Mouse (Mus musculus) MEL (cell line): ENCODE measurements around the gene Igdcc3. TPM values are rescaled to one million over a fixed set of nuclear protein-coding genes. Genes with fewer than 3 reads are reported as not detected.

Source experiments
- DNase-seq: peaks from one replicate; pipeline ENCODE4 v3.0.0; 2011; ENCODE audit warnings: low read depth, low spot score
- H3K27ac ChIP-seq: 2 replicates; pipeline ENCODE4 v1.5.1; 2012; ENCODE audit warnings: low read depth, mild to moderate bottlenecking, control low read depth, low read length, moderate library complexity; ENCODE audit not compliant: control insufficient read depth
- H3K27me3 ChIP-seq, 2 experiments: fragments of 150-350 bp in 1 of 2; sonication (generic) in 1 of 2; 2 replicates each; pipeline ENCODE4 v1.6.1; 2012; ENCODE audit warnings: low read length in 2 of 2, mild to moderate bottlenecking in 2 of 2, improper control_type of control experiment in 1 of 2, moderate library complexity in 1 of 2; ENCODE audit not compliant: insufficient read depth in 2 of 2, control insufficient read depth in 1 of 2
- H3K36me3 ChIP-seq, 2 experiments: 2 replicates each; pipeline ENCODE4 v1.6.1; 2012 to 2014; ENCODE audit warnings: low read length in 2 of 2, improper control_type of control experiment in 1 of 2, inconsistent platforms in 1 of 2, mild to moderate bottlenecking in 1 of 2; ENCODE audit not compliant: insufficient read depth in 2 of 2, control insufficient read depth in 1 of 2
- H3K4me1 ChIP-seq, 2 experiments: fragments of 150-350 bp in 1 of 2; sonication (generic) in 1 of 2; 2 replicates each; pipeline ENCODE4 v1.6.1; 2012; ENCODE audit warnings: low read length in 2 of 2, improper control_type of control experiment in 1 of 2, mild to moderate bottlenecking in 1 of 2; ENCODE audit not compliant: insufficient read depth in 2 of 2, control insufficient read depth in 1 of 2
- H3K4me3 ChIP-seq, 2 experiments: fragments of 150-350 bp in 1 of 2; sonication (generic) in 1 of 2; 2 replicates each; pipeline ENCODE4 v1.5.1; 2012; ENCODE audit warnings: low read depth in 2 of 2, low read length in 2 of 2, mild to moderate bottlenecking in 2 of 2, moderate library complexity in 2 of 2, control low read depth in 1 of 2, improper control_type of control experiment in 1 of 2; ENCODE audit not compliant: control insufficient read depth in 1 of 2, insufficient read depth in 1 of 2
- H3K79me2 ChIP-seq: 2 replicates; pipeline ENCODE4 v1.6.1; 2012; ENCODE audit warnings: mild to moderate bottlenecking, low read length, moderate library complexity; ENCODE audit not compliant: control insufficient read depth, poor library complexity, insufficient read depth
- H3K9ac ChIP-seq: 2 replicates; pipeline ENCODE4 v1.6.1; 2012; ENCODE audit warnings: low read depth, mild to moderate bottlenecking, control low read depth, low read length, moderate library complexity; ENCODE audit not compliant: control insufficient read depth, poor library complexity, severe bottlenecking
- H3K9me3 ChIP-seq: fragments of 150-350 bp; sonication (generic); replicated peaks from 2 replicates; pipeline ENCODE4 v1.6.1; 2012; ENCODE audit warnings: mild to moderate bottlenecking, low read length, improper control_type of control experiment, moderate library complexity; ENCODE audit not compliant: insufficient read depth
- BHLHE40 ChIP-seq: IDR thresholded peaks from 2 replicates; pipeline ENCODE4 v1.6.1; 2012; ENCODE audit warnings: low read depth, mild to moderate bottlenecking, inconsistent platforms, low read length, improper control_type of control experiment, borderline replicate concordance
- CHD2 ChIP-seq: IDR thresholded peaks from 2 replicates; pipeline ENCODE4 v1.6.1; 2011; ENCODE audit warnings: low read length, improper control_type of control experiment
- CTCF ChIP-seq, 3 experiments: IDR thresholded peaks in 2 of 3; conservative IDR thresholded peaks in 1 of 3; 2 replicates each; pipeline ENCODE4 v1.5.1; 2011 to 2012; ENCODE audit warnings: low read length in 3 of 3, low read depth in 2 of 3, mild to moderate bottlenecking in 2 of 3, improper control_type of control experiment in 1 of 3, inconsistent platforms in 1 of 3, mixed read lengths in 1 of 3, moderate library complexity in 1 of 3; ENCODE audit not compliant: control insufficient read depth in 1 of 3, insufficient read depth in 1 of 3, poor library complexity in 1 of 3, severe bottlenecking in 1 of 3
- E2F4 ChIP-seq: IDR thresholded peaks from 2 replicates; pipeline ENCODE4 v1.6.1; 2011; ENCODE audit warnings: low read depth, low read length, improper control_type of control experiment, borderline replicate concordance
- ELF1 ChIP-seq: IDR thresholded peaks from 2 replicates; pipeline ENCODE4 v1.6.1; 2014; ENCODE audit warnings: low read depth, mild to moderate bottlenecking, inconsistent platforms, low read length, improper control_type of control experiment, moderate library complexity
- EP300 ChIP-seq, 2 experiments: IDR thresholded peaks; 2 replicates each; pipeline ENCODE4 v1.6.1; 2011; ENCODE audit warnings: improper control_type of control experiment in 2 of 2, low read length in 2 of 2, low read depth in 1 of 2, mild to moderate bottlenecking in 1 of 2
- GATA1 ChIP-seq: IDR thresholded peaks from 2 replicates; pipeline ENCODE4 v1.6.1; 2011; ENCODE audit warnings: low read depth, low read length, improper control_type of control experiment
- KAT2A ChIP-seq: conservative IDR thresholded peaks from 2 replicates; pipeline ENCODE4 v1.6.1; 2012; ENCODE audit warnings: low read depth, low read length, improper control_type of control experiment, inconsistent platforms
- MAX ChIP-seq: IDR thresholded peaks from 2 replicates; pipeline ENCODE4 v1.6.1; 2011; ENCODE audit warnings: low read length, improper control_type of control experiment
- MAZ ChIP-seq: IDR thresholded peaks from 2 replicates; pipeline ENCODE4 v1.6.1; 2012; ENCODE audit warnings: low read depth, mild to moderate bottlenecking, inconsistent platforms, low read length, improper control_type of control experiment
- MXI1 ChIP-seq: IDR thresholded peaks from 2 replicates; pipeline ENCODE4 v1.6.1; 2011; ENCODE audit warnings: mild to moderate bottlenecking, low read depth, low read length, improper control_type of control experiment
- MYB ChIP-seq: IDR thresholded peaks from 2 replicates; pipeline ENCODE4 v1.6.1; 2011; ENCODE audit warnings: mild to moderate bottlenecking, low read depth, low read length, improper control_type of control experiment
- NRF1 ChIP-seq: IDR thresholded peaks from 2 replicates; pipeline ENCODE4 v1.6.1; 2014; ENCODE audit warnings: low read depth, mild to moderate bottlenecking, inconsistent platforms, low read length, improper control_type of control experiment, moderate library complexity; ENCODE audit not compliant: poor library complexity, insufficient read depth, severe bottlenecking
- POLR2AphosphoS2 ChIP-seq: IDR thresholded peaks from 2 replicates; pipeline ENCODE4 v1.6.1; 2011; ENCODE audit warnings: low read length, improper control_type of control experiment
- POLR2AphosphoS5 ChIP-seq: IDR thresholded peaks from 2 replicates; pipeline ENCODE4 v1.6.1; 2012; ENCODE audit warnings: low read depth, borderline replicate concordance, mild to moderate bottlenecking, inconsistent platforms, low read length, moderate library complexity, mixed read lengths
- TBP ChIP-seq: IDR thresholded peaks from 2 replicates; pipeline ENCODE4 v1.8.0; 2011; ENCODE audit warnings: low read depth, low read length, improper control_type of control experiment
- USF1 ChIP-seq: IDR thresholded peaks from 2 replicates; pipeline ENCODE4 v1.6.1; 2014; ENCODE audit warnings: low read depth, mild to moderate bottlenecking, inconsistent platforms, low read length, improper control_type of control experiment, moderate library complexity
- ZKSCAN1 ChIP-seq: IDR thresholded peaks from 2 replicates; pipeline ENCODE4 v1.6.1; 2012; ENCODE audit warnings: low read depth, mild to moderate bottlenecking, inconsistent platforms, low read length, improper control_type of control experiment, moderate library complexity
- ZNF384 ChIP-seq: IDR thresholded peaks from 2 replicates; pipeline ENCODE4 v1.6.1; 2012; ENCODE audit warnings: low read depth, mild to moderate bottlenecking, inconsistent platforms, low read length, improper control_type of control experiment
- polyA plus RNA-seq, 2 experiments: library from polyadenylated mRNA; stranded (reverse) in 1 of 2; unstranded in 1 of 2; fragments of >175 nt in 1 of 2; fragments of >200 nt in 1 of 2; gene quantifications; 2 replicates each; pipeline versions ENCODE4 v1.2.1 to v1.2.4; 2012; ENCODE audit warnings: low replicate concordance in 2 of 2, low read depth in 1 of 2; ENCODE audit not compliant: insufficient read length in 2 of 2, insufficient read depth in 1 of 2, missing spikeins in 1 of 2
- total RNA-seq: library from RNA; depleted of rRNA; stranded (reverse); fragments of 300-350 nt; gene quantifications from 2 replicates; pipeline ENCODE4 v1.2.3, GENCODE M21; 2012

The Igdcc3 gene
- total and polyA plus RNA-seq, 3 experiments: not detected

DNA sequence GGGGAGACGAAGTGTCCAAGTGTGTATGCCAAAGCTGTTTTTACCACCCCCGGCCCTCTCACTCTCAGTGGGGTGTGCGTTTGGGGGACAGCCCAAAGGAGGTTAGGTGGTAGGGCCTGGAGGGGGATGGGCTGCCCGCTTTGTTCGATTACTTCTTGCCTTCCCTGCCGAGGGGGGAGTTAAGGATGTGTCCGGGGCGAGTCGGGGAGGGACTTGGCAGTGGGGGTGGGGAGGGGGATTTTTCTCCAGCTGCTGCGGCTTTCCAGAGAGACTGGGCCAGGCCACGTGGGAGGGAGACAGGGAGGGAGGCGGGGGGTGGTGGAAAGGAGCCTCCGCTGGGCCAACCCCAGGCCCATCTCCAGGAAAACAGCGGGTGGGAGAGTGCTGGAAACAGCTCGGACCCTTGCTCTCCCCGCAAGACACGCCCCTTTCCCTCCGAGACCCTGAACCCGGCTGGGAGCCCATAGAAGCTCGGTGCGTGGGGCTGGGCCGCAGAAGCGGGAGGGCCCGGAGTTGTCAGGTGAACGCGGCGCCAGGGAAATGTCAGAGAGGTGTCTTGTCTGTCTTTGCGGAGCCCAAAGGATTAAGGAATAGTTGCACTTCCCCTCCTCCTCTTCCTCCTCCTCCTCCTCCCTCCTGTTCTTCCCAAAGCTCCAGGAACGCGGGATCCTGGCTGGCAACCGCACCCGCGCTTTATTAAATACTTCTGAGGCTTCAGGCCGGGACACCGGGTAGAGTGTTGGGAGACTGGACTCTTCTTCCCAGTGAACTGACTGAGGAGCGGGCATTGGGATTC is 38.4 kb upstream of the Igdcc3 start:
- no peak overlapping the region for H3K9ac ChIP-seq
- H3K79me2 ChIP-seq: no peaks in the 10 kb centered on the region
- no peak overlapping the region for H3K4me3 ChIP-seq
- H3K9me3 ChIP-seq: no peaks in the 10 kb centered on the region
- H3K27me3 ChIP-seq: peaks cover 0 to 7% of the 10 kb centered on the region in 2 experiments; a peak in 3 of 4 replicates
- no peak for DNase-seq
- H3K4me1 ChIP-seq: no peaks in the 10 kb centered on the region
- H3K27ac ChIP-seq: no peak overlapping the region
- no peaks in the 10 kb centered on the region for H3K36me3 ChIP-seq
- TF ChIP-seq MXI1 (no peak), CTCF (IDR thresholded peaks at IDR 0.05 in 2 of 3, conservative IDR thresholded peaks at IDR 0.05 in 1 of 3; ENCODE audit: control insufficient read depth in 1 of 3, insufficient read depth in 1 of 3, low read depth in 2 of 3, low read length in 3 of 3, poor library complexity in 1 of 3, severe bottlenecking in 1 of 3) (no peak), ZKSCAN1 (no peak), ZNF384 (no peak), MYB (no peak), BHLHE40 (no peak), ELF1 (no peak), E2F4 (no peak), USF1 (no peak), NRF1 (no peak), EP300 (IDR thresholded peaks at IDR 0.05; ENCODE audit: low read depth in 1 of 2, low read length in 2 of 2) (no peak), POLR2AphosphoS2 (no peak)

- no peak overlapping the region for H3K27ac ChIP-seq
- no peaks in the 10 kb centered on the region for H3K36me3 ChIP-seq
- no peak overlapping the region for H3K4me3 ChIP-seq
- H3K79me2 ChIP-seq: no peaks in the 10 kb centered on the region
- H3K27me3 ChIP-seq: peaks cover 3 to 7% of the 10 kb centered on the region in 2 experiments
- no peaks in the 10 kb centered on the region for H3K9me3 ChIP-seq
- no peaks in the 10 kb centered on the region for H3K4me1 ChIP-seq
- no peak for DNase-seq
- no peak overlapping the region for H3K9ac ChIP-seq
- TF ChIP-seq MYB (no peak), EP300 (IDR thresholded peaks at IDR 0.05; ENCODE audit: low read depth in 1 of 2, low read length in 2 of 2) (no peak), KAT2A (no peak), MAX (no peak), CHD2 (no peak), CTCF (IDR thresholded peaks at IDR 0.05 in 2 of 3, conservative IDR thresholded peaks at IDR 0.05 in 1 of 3; ENCODE audit: control insufficient read depth in 1 of 3, insufficient read depth in 1 of 3, low read depth in 2 of 3, low read length in 3 of 3, poor library complexity in 1 of 3, severe bottlenecking in 1 of 3) (no peak), MAZ (no peak), TBP (no peak), GATA1 (no peak), POLR2AphosphoS5 (no peak)
- TF ChIP-seq, all 39 proteins: peak for 0
Measured at GRCm38 (mm10) chr9:65103173-65103752, 37.7 kb upstream of the Igdcc3 start.
